ENCODE assay signal across 27 mouse cellular contexts in the genomic region with DNA sequence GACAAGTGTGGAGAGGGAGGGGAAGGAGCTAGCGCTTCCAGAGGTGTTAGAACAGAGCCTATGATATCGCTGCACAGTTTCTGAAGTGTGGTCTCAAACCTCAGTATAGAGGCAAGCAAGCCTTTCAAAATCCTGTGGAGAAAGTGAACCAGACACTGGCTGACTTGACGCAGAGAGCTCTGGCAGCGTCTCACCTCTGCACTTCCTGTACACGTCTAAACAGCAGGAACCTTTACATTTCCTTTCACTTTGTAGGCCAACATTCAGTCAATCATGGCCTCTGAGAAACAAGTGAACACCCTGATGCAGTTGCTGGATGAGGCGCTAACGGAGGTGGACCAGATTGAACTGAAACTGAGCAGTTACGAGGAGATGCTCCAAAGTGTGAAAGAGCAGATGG. TPM values are rescaled to one million over a fixed set of nuclear protein-coding genes. Genes with fewer than 3 reads are reported as not detected.
"Had no signal": no experiment of that assay in that cellular context is flagged by ENCODE, and none has a peak within 500 bp of the region (broad histone marks: within the 10 kb centered on the region; RNA-seq: fewer than 3 reads in every experiment).

No protein-coding gene starts in this region.

- DNase-seq: kidney, adult 9 months; kidney, postnatal 14 days; kidney, postnatal 4 days; layer of hippocampus, adult 9-11 months; liver; lung, adult 18-20 months; lung, postnatal 10 days; lung, postnatal 36 days; midbrain, embryonic 14.5 days; retina, postnatal 1 day; right cerebral cortex, postnatal 25 days had no signal

- H3K9me3 ChIP-seq: limb, embryonic 10.5 days; limb, embryonic 13.5 days; liver, embryonic 12.5 days; liver, embryonic 15.5 days; lung, embryonic 15.5 days; megakaryocyte, embryonic 14.5 days; neural tube, embryonic 12.5 days; neural tube, embryonic 15.5 days had no signal

- H3K27ac ChIP-seq: limb, embryonic 10.5 days; limb, embryonic 13.5 days; liver, embryonic 12.5 days; liver, embryonic 15.5 days; lung, embryonic 15.5 days; neural tube, embryonic 12.5 days; neural tube, embryonic 15.5 days had no signal

- H3K4me3 ChIP-seq: limb, embryonic 10.5 days; limb, embryonic 13.5 days; liver, embryonic 12.5 days; liver, embryonic 15.5 days; lung, embryonic 15.5 days; megakaryocyte, embryonic 14.5 days; neural tube, embryonic 12.5 days; neural tube, embryonic 15.5 days had no signal

- ATAC-seq: intestine, embryonic 16.5 days; liver, embryonic 12.5 days had no signal

- H3K27me3 ChIP-seq: limb, embryonic 13.5 days; liver, embryonic 12.5 days; liver, embryonic 15.5 days; lung, embryonic 15.5 days; megakaryocyte, embryonic 14.5 days; neural tube, embryonic 12.5 days; neural tube, embryonic 15.5 days had no signal

- H3K4me1 ChIP-seq: limb, embryonic 10.5 days; limb, embryonic 13.5 days; liver, embryonic 12.5 days; liver, embryonic 15.5 days; lung, embryonic 15.5 days; neural tube, embryonic 12.5 days; neural tube, embryonic 15.5 days had no signal

RNA-seq across cellular contexts. Expression of a gene that starts 59.4 kb away (rescaled TPM):
- polyA plus RNA-seq: intestine, embryonic 16.5 days; kidney, embryonic 16.5 days; limb, embryonic 10.5 days; limb, embryonic 13.5 days; liver, embryonic 12.5 days; liver, embryonic 15.5 days; lung, embryonic 15.5 days; midbrain, postnatal 0 days; spleen, adult 2 months; stomach, embryonic 16.5 days; testis, adult 2 months; thymus, postnatal 0 days; urinary bladder, adult 2 months had no signal
